Mouse (Mus musculus) CH12.LX (cell line): ENCODE data around the gene Poc1b. TPM values are rescaled to one million over a fixed set of nuclear protein-coding genes. Genes with fewer than 3 reads are reported as not detected.

Experiments
- DNase-seq: peaks from one replicate; pipeline ENCODE4 v3.0.0-alpha.2; 2013; ENCODE audit errors: extremely low read depth
- H3K27ac ChIP-seq: 2 replicates; pipeline ENCODE4 v1.5.1; 2012; ENCODE audit warnings: low read depth, mild to moderate bottlenecking, control low read depth, moderate library complexity; ENCODE audit not compliant: insufficient read depth
- H3K27me3 ChIP-seq: replicated peaks from 2 replicates; pipeline ENCODE3; 2012; ENCODE audit warnings: inconsistent platforms
- H3K36me3 ChIP-seq, 2 experiments: replicated peaks in 1 of 2; 2 replicates each; pipeline versions ENCODE3 to v1.6.1; 2012; ENCODE audit warnings: inconsistent platforms in 1 of 2, low read length in 1 of 2, mild to moderate bottlenecking in 1 of 2, mixed read lengths in 1 of 2, moderate library complexity in 1 of 2; ENCODE audit not compliant: control insufficient read depth in 1 of 2, insufficient read depth in 1 of 2
- H3K4me1 ChIP-seq, 2 experiments: 2 replicates each; pipeline ENCODE4 v1.6.1; 2012; ENCODE audit warnings: inconsistent platforms in 1 of 2, moderate library complexity in 1 of 2; ENCODE audit not compliant: insufficient read depth in 2 of 2, control insufficient read depth in 1 of 2
- H3K4me2 ChIP-seq: 2 replicates; pipeline ENCODE4 v1.6.1; 2012; ENCODE audit warnings: low read depth, mild to moderate bottlenecking, control low read depth; ENCODE audit not compliant: poor library complexity, insufficient read depth, severe bottlenecking
- H3K4me3 ChIP-seq, 3 experiments: fragments of 150-350 bp in 1 of 3; sonication (generic) in 1 of 3; replicated peaks in 1 of 3; 2 replicates each; pipeline versions ENCODE3 to v1.5.1; 2011 to 2012; ENCODE audit warnings: low read depth in 2 of 3, low read length in 2 of 3, mild to moderate bottlenecking in 2 of 3, moderate library complexity in 2 of 3, control low read depth in 1 of 3, improper control_type of control experiment in 1 of 3, inconsistent platforms in 1 of 3, mixed read lengths in 1 of 3; ENCODE audit not compliant: poor library complexity in 1 of 3
- H3K79me2 ChIP-seq: replicated peaks from 2 replicates; pipeline ENCODE4 v1.6.1; 2012; ENCODE audit warnings: mild to moderate bottlenecking, moderate library complexity; ENCODE audit not compliant: control insufficient read depth, poor library complexity, insufficient read depth, severe bottlenecking; ENCODE audit errors: extremely low read depth
- H3K9ac ChIP-seq: 2 replicates; pipeline ENCODE4 v1.6.1; 2012; ENCODE audit warnings: low read depth, mild to moderate bottlenecking, control low read depth, moderate library complexity; ENCODE audit not compliant: insufficient read depth
- H3K9me3 ChIP-seq: replicated peaks from 2 replicates; pipeline ENCODE3; 2012; ENCODE audit warnings: low read length, inconsistent platforms, mixed read lengths
- BHLHE40 ChIP-seq: IDR thresholded peaks from 2 replicates; pipeline ENCODE4 v1.6.1; 2011; ENCODE audit warnings: mild to moderate bottlenecking, low read depth, low read length, improper control_type of control experiment
- CHD2 ChIP-seq: IDR thresholded peaks from 2 replicates; pipeline ENCODE4 v1.6.1; 2011; ENCODE audit warnings: low read length, improper control_type of control experiment
- CTCF ChIP-seq, 2 experiments: IDR thresholded peaks in 1 of 2; conservative IDR thresholded peaks in 1 of 2; 2 replicates each; pipeline ENCODE4 v1.5.1; 2011 to 2012; ENCODE audit warnings: low read depth in 2 of 2, low read length in 2 of 2, improper control_type of control experiment in 1 of 2, inconsistent platforms in 1 of 2, mild to moderate bottlenecking in 1 of 2, moderate library complexity in 1 of 2
- E2F4 ChIP-seq: IDR thresholded peaks from 2 replicates; pipeline ENCODE4 v1.6.1; 2011; ENCODE audit warnings: low read depth, low read length, improper control_type of control experiment; ENCODE audit not compliant: insufficient replicate concordance
- ELF1 ChIP-seq: IDR thresholded peaks from 2 replicates; pipeline ENCODE4 v1.6.1; 2014; ENCODE audit warnings: low read depth, mild to moderate bottlenecking, inconsistent platforms, low read length, improper control_type of control experiment
- EP300 ChIP-seq: IDR thresholded peaks from 2 replicates; pipeline ENCODE4 v1.6.1; 2011; ENCODE audit warnings: low read length, improper control_type of control experiment
- ETS1 ChIP-seq: conservative IDR thresholded peaks from 2 replicates; pipeline ENCODE4 v1.6.1; 2012; ENCODE audit warnings: low read depth, mild to moderate bottlenecking, inconsistent platforms, low read length, improper control_type of control experiment, moderate library complexity
- HCFC1 ChIP-seq: IDR thresholded peaks from 2 replicates; pipeline ENCODE4 v1.6.1; 2012; ENCODE audit warnings: low read depth, mild to moderate bottlenecking, inconsistent platforms, low read length, improper control_type of control experiment
- IRF4 ChIP-seq: IDR thresholded peaks from 2 replicates; pipeline ENCODE4 v1.6.1; 2014; ENCODE audit warnings: low read depth, mild to moderate bottlenecking, inconsistent platforms, low read length, improper control_type of control experiment
- JUN ChIP-seq: IDR thresholded peaks from 2 replicates; pipeline ENCODE4 v1.6.1; 2011; ENCODE audit warnings: low read depth, mild to moderate bottlenecking, low read length, improper control_type of control experiment, moderate library complexity; ENCODE audit not compliant: insufficient read depth
- JUND ChIP-seq: conservative IDR thresholded peaks from 2 replicates; pipeline ENCODE4 v1.6.1; 2011; ENCODE audit warnings: low read depth, low read length, improper control_type of control experiment
- MAFK ChIP-seq: IDR thresholded peaks from 2 replicates; pipeline ENCODE4 v1.6.1; 2011; ENCODE audit warnings: low read length, improper control_type of control experiment; ENCODE audit not compliant: insufficient replicate concordance
- MAX ChIP-seq: IDR thresholded peaks from 2 replicates; pipeline ENCODE4 v1.6.1; 2011; ENCODE audit warnings: low read length, improper control_type of control experiment
- MEF2A ChIP-seq: IDR thresholded peaks from 2 replicates; pipeline ENCODE4 v1.6.1; 2014; ENCODE audit warnings: low read depth, mild to moderate bottlenecking, inconsistent platforms, low read length, improper control_type of control experiment, borderline replicate concordance
- MYC ChIP-seq: IDR thresholded peaks from 2 replicates; pipeline ENCODE4 v1.6.1; 2011; ENCODE audit warnings: low read depth, mild to moderate bottlenecking, improper control_type of control experiment, low read length
- NELFE ChIP-seq: IDR thresholded peaks from 2 replicates; pipeline ENCODE4 v1.6.1; 2011; ENCODE audit warnings: low read depth, low read length, improper control_type of control experiment
- NRF1 ChIP-seq: IDR thresholded peaks from 2 replicates; pipeline ENCODE4 v1.6.1; 2014; ENCODE audit warnings: low read depth, mild to moderate bottlenecking, inconsistent platforms, low read length, improper control_type of control experiment, moderate library complexity
- PAX5 ChIP-seq: IDR thresholded peaks from 2 replicates; pipeline ENCODE4 v1.6.1; 2012; ENCODE audit warnings: low read length, inconsistent platforms, mixed read lengths
- POLR2A ChIP-seq: IDR thresholded peaks from 2 replicates; pipeline ENCODE4 v1.6.1; 2011; ENCODE audit warnings: low read depth, mild to moderate bottlenecking, improper control_type of control experiment, low read length
- POLR2AphosphoS2 ChIP-seq: IDR thresholded peaks from 2 replicates; pipeline ENCODE4 v1.6.1; 2011; ENCODE audit warnings: low read depth, low read length, improper control_type of control experiment
- RAD21 ChIP-seq: IDR thresholded peaks from 2 replicates; pipeline ENCODE4 v1.6.1; 2011; ENCODE audit warnings: low read depth, mild to moderate bottlenecking, low read length, improper control_type of control experiment, moderate library complexity
- RCOR1 ChIP-seq: conservative IDR thresholded peaks from 2 replicates; pipeline ENCODE4 v1.6.1; 2012; ENCODE audit warnings: low read depth, mild to moderate bottlenecking, inconsistent platforms, low read length, improper control_type of control experiment
- SIN3A ChIP-seq: IDR thresholded peaks from 2 replicates; pipeline ENCODE4 v1.6.1; 2012; ENCODE audit warnings: low read length, improper control_type of control experiment, inconsistent platforms
- SMC3 ChIP-seq: IDR thresholded peaks from 2 replicates; pipeline ENCODE4 v1.6.1; 2011; ENCODE audit warnings: low read depth, low read length, improper control_type of control experiment
- TBP ChIP-seq: conservative IDR thresholded peaks from 2 replicates; pipeline ENCODE4 v1.6.1; 2011; ENCODE audit warnings: low read depth, low read length, improper control_type of control experiment
- TCF12 ChIP-seq: IDR thresholded peaks from 2 replicates; pipeline ENCODE4 v1.6.1; 2014; ENCODE audit warnings: low read depth, mild to moderate bottlenecking, inconsistent platforms, low read length, improper control_type of control experiment
- USF1 ChIP-seq: IDR thresholded peaks from 2 replicates; pipeline ENCODE4 v1.6.1; 2014; ENCODE audit warnings: low read depth, mild to moderate bottlenecking, inconsistent platforms, low read length, improper control_type of control experiment
- USF2 ChIP-seq: conservative IDR thresholded peaks from 2 replicates; pipeline ENCODE4 v1.6.1; 2011; ENCODE audit warnings: low read depth, low read length, improper control_type of control experiment
- ZC3H11A ChIP-seq: IDR thresholded peaks from 2 replicates; pipeline ENCODE4 v1.6.1; 2012; ENCODE audit warnings: low read depth, mild to moderate bottlenecking, inconsistent platforms, low read length, improper control_type of control experiment
- ZKSCAN1 ChIP-seq: IDR thresholded peaks from 2 replicates; pipeline ENCODE4 v1.6.1; 2012; ENCODE audit warnings: low read depth, inconsistent platforms, low read length, improper control_type of control experiment, borderline replicate concordance
- ZMIZ1 ChIP-seq: IDR thresholded peaks from 2 replicates; pipeline ENCODE4 v1.6.1; 2012; ENCODE audit warnings: low read depth, mild to moderate bottlenecking, inconsistent platforms, low read length, improper control_type of control experiment
- dilution Hi-C: fragments of 300-500 bp; cut with MboI; formaldehyde crosslinking; loops from 2 replicates; pipeline ENCODE4 v1.14.3; 2020; ENCODE audit warnings: low sequenced_read_pairs; ENCODE audit not compliant: extremely low pct_unique_long_range_greater_than_20kb, extremely low pct_ligation_motif_present
- in situ Hi-C: fragments of 300-500 bp; cut with MboI; formaldehyde crosslinking; loops from 3 replicates; pipeline ENCODE4 v1.14.3; 2019; ENCODE audit warnings: low sequenced_read_pairs, low pct_ligation_motif_present, low pct_unique_long_range_greater_than_20kb, mixed read lengths
- polyA plus RNA-seq: library from polyadenylated mRNA; unstranded; fragments of >175 nt; gene quantifications from 2 replicates; pipeline ENCODE4 v1.2.1, GENCODE M21; 2012; ENCODE audit warnings: low read depth; ENCODE audit not compliant: insufficient read length
- total RNA-seq, 2 experiments: library from RNA; depleted of rRNA; stranded (reverse); fragments of 300-350 nt in 1 of 2; fragments of >200 nt in 1 of 2; gene quantifications; 2 replicates each; pipeline ENCODE4 v1.2.3; 2012 to 2014

The Poc1b gene
- total and polyA plus RNA-seq, 3 experiments, result 3.8 to 18.2 (median 5.6) TPM

DNA sequence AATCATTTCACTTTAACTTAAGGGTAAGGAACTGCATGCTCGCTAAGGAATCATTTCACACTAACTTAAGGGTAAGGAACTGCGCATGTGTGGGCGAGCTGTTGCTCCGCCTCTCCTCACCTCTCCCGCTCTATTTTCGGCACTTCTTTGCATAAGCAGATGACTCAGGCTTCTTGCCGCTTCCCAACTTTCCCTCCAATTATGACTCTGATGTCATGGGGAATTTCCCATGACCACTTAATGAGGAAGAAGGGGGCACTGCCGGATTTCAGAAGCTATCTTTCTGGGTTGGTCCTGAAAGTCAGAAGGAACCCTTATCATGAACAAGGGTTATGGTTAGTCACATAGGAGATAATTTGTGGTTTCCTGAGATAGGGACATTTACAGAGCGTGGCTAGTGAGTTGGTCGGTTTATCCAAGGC lies 25.3 kb upstream of the Poc1b start:
- peaks cover 0 to 1% of the 10 kb centered on the region in 2 experiments for H3K36me3 ChIP-seq
- no peaks in the 10 kb centered on the region for H3K27me3 ChIP-seq
- peaks cover 20 to 74% of the 10 kb centered on the region in 2 experiments for H3K4me1 ChIP-seq
- TF ChIP-seq ELF1, result peak; percentile 72; the same call in 1 of the 2 replicates
- no peak for TF ChIP-seq ZC3H11A
- TF ChIP-seq TBP, result peak; percentile 68; the same call in 1 of the 2 replicates
- peak; percentile 90 for TF ChIP-seq MAFK
- peak; percentile 79 for TF ChIP-seq MAX
- peak; percentile 99 for TF ChIP-seq ETS1
- peak; percentile 64; the same call in 1 of the 2 replicates for TF ChIP-seq RCOR1
- TF ChIP-seq EP300, result peak; percentile 97
- peak; percentile 51; the same call in 1 of the 2 replicates for TF ChIP-seq CHD2
- peak; percentile 90 for TF ChIP-seq BHLHE40
- no peak for TF ChIP-seq USF2
- TF ChIP-seq ZMIZ1, result no peak
- TF ChIP-seq HCFC1, result 0 out of 2 replicates have a peak, but pooled peaks have one; percentile 21
- no peak for TF ChIP-seq POLR2AphosphoS2
- TF ChIP-seq PAX5, result no peak
- TF ChIP-seq ZKSCAN1, result no peak
- no peak for TF ChIP-seq CTCF (conservative IDR thresholded peaks at IDR 0.05 in 1 of 2, IDR thresholded peaks at IDR 0.05 in 1 of 2; ENCODE audit: low read depth in 2 of 2, low read length in 2 of 2)
- peak; percentile 87 for TF ChIP-seq JUND
- peak; percentile 93 for TF ChIP-seq NRF1
- TF ChIP-seq MEF2A, result peak; percentile 100
- TF ChIP-seq RAD21, result no peak; the same call in none of the 2 replicates
- peak; percentile 39; the same call in 1 of the 2 replicates for TF ChIP-seq SIN3A
- TF ChIP-seq USF1, result no peak
- peak; percentile 96 for TF ChIP-seq IRF4
- peak; percentile 50; the same call in 1 of the 2 replicates for TF ChIP-seq POLR2A
- peak; percentile 83; the same call in 1 of the 2 replicates for TF ChIP-seq E2F4
- TF ChIP-seq NELFE, result 0 out of 2 replicates have a peak, but pooled peaks have one; percentile 35
- TF ChIP-seq SMC3, result no peak; the same call in 1 of the 2 replicates
- peak; percentile 98 for TF ChIP-seq JUN
- peak; percentile 93 for TF ChIP-seq TCF12
- peak; percentile 63; the same call in 1 of the 2 replicates for TF ChIP-seq MYC
- H3K4me3 ChIP-seq, result no peak overlapping the region
- no peak overlapping the region for H3K9ac ChIP-seq
- peak overlapping the region; percentile 74 for H3K27ac ChIP-seq
- H3K9me3 ChIP-seq, result peaks cover 10% of the 10 kb centered on the region
- in situ Hi-C loops (loop anchor here (25.0 kb wide), 3 partner anchors 169 to 594 kb away; partner anchors contain the start of gene Atp2b1), dilution Hi-C loops (no loop called here)
- H3K79me2 ChIP-seq, result no peaks in the 10 kb centered on the region
- DNase-seq, result peak; percentile 98
- peak overlapping the region; percentile 77; the same call in 1 of the 2 replicates for H3K4me2 ChIP-seq
